Mouse (Mus musculus) MEL-GATA-1-ER (cell line): ENCODE measurements around the gene Gabpb2.
A peak's percentile ranks its signal among the peaks of the same experiment; 100 is the strongest.
"Not testable (repeated sequence)": the region's sequence is repeated elsewhere in the genome, so short reads cannot be mapped to it uniquely, and the experiment has no call there.

ENCODE experiments used
- DNase-seq: peaks from one replicate; pipeline ENCODE4 v3.0.0-alpha.2; 2012; ENCODE audit warnings: low read depth; ENCODE audit errors: extremely low read depth

The Gabpb2 gene

DNA sequence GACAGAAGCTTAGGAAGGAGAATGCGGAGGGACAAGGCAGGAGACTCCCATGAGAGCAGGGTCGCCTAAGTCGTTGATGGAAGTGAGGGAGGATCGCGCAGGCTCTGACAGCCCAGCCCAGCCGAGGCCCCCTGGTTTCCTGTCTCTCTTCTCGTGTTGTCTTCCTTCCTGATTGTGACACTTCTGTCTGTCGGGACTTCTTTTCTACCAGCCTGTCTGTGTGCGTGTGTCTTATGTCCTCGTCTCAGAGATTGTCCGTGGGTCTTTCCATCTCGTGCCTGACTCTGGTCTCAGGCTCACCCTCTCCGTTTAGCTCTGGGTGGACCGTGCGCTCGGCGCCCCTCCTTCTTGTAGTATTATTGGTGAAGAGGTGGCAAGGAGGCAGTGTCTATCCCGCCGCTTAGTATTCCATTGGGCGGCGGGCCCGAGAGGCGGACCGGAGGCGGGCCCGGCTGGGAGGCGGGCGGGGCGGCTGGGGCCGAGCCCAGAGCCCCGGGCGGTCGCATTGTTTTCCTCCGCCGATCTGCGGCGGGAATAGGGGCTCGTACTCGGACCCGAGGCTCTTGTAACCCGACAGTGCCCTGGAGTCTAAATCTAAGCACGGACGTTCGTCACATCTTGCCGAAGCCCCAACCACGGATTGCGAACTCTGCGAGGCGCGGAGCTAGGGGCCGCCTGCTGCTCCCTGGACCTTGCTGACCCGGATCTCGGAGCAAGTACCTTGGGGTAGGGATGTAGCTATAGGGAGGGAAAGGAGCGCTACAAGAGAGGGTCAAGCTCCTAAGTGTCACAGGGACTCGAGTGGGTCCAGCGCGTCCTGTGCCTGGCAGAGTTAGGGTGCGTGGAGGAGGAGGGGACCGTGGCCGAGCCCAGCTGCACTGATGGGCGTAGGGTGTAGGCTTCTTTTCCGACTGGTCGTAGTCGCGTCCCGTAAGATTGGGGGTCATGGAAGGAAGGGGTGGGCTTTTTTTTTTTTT is 57.4 kb downstream of the Gabpb2 start, which contains the start of gene Sema6c:
Gene Sema6c, plus strand, starts transcription at position 471 of the 977 bp plus-strand sequence.
- DNase-seq: peak; percentile 98

DNA sequence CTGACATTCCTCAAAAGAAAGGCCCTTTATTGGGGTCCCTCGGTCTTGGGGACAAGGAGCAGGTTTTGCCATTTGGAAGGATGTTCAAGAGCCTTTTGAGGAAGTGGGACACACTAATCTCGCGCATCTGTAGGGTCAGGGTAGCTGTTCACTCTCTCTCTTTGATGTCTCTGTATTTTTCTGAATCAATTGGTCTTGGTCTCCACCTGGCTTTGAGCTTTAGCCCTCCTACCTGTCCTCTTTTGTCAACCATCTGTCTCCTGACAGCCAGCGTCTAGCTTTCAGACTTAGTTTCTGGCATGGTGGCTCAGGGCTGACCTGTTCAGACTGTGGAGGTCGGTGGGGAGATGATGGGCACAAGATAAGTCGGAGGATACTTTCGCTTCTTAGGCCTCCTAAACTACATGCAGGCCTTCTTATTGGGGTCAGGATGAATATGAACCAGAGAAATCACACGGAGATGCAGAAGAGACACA is 58.2 kb downstream of the Gabpb2 start:
- DNase-seq: no peak

DNA sequence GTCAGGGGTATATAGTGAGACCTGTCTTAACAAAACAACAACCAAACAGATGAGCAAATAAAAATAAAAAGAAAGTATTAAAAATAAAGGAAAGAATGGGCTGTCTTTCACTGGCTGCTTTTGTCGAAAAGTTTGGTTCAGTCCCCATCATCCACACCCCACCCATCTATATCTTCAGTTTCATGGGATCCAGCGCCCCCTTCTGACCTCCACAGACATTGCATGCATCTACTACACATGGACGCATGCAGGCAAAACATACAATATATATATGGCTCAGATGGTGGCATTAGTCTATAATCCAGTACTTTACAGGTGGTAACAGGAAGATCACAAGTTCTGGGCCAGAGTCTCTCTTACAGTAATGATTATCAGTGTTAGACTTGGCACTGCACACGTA is 63.8 kb downstream of the Gabpb2 start:
- peak; percentile 83 for DNase-seq

DNA sequence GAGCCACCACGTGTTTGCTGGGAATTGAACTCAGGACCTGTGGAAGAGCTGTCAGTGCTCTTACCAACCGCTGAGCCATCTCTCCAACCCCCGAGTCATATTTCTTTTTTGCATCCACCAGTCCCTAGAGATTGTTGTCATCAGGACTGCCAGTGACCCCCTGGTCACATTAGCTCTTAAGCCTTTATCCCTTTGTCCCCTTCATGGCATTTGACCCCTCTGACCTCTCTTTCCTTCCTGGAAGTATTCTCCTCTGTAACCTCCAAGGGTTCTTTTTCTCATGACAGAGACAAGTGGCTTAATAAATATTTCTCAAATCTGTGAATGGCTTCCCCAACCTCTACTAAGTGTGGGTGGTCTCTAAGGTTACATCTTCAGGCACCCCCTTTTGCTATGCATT is 69.8 kb downstream of the Gabpb2 start:
- no peak for DNase-seq

DNA sequence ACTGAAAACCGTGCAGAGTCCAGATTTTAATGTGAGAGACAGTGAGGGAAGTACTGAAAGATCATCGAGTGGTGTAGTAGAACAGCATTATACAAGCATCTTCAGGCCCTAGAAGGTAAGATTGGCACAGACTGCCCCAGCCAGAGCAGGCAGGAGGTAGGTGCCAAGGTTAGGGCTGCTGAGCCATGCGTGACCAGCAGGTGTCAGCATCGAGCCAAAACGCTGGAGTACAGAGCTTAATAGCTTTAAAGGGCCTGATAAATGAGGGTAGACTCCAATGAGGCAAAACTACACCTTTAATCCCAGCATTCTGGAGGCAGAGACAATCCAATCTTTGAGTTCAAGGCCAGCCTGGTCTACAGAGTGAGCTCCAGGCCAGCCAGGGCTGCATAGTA is 75.1 kb downstream of the Gabpb2 start:
- peak; percentile 79 for DNase-seq

DNA sequence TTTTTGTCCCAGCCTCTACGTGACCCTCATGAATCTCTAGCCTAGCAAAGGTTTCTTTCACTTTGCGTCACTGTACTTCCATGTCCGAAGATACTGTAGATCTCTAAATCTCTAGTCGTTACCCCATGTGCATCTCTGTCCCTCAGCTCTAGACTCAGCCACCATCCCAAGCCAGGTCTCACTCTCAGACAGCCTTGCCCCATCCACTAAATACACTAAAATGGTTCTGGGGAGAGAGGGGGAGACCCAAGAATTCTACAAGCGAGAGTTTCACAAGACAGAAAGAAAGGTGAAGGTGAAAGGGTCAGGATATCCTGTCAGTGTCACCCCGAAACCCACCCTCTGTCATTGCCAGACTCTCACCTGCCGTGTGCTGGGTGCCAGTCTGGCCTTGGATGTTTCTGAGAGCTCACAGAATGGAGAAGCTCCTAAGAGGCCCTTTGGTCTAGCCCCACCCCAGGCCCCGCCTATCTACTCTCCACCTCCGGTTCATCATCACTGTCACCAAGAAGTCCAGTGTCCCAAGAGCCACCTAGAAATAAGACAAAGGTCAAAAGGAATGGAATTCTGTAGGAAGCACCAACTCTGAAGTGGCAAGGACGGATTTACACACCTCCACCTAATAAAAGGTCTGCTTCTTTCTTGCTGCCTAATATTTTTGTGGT is 75.6 kb downstream of the Gabpb2 start, which contains the start of gene Tnfaip8l2:
Gene Tnfaip8l2, minus strand, starts transcription at position 409 of the 665 bp plus-strand sequence.
- DNase-seq: peak; percentile 75

DNA sequence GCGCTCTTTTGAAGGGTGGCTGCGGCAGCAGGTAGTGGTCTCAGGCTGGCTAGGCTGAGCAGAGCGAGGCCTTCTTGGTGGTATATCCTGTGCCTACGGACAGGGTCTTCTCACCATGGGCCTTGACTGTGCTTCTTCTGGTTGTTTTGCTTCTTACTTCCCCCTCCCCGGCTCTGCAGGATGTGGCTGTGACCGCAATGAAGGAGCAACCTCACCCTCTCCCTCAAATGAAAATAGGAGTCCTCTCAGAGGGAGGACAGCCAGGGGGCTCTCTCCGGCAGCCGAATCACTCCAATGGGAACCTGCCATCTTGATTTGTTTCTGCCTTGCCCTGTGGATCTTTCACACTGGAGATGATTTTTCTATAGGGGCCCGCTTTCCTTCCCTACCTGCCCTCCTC is 76.2 kb downstream of the Gabpb2 start:
- DNase-seq: peak; percentile 70

DNA sequence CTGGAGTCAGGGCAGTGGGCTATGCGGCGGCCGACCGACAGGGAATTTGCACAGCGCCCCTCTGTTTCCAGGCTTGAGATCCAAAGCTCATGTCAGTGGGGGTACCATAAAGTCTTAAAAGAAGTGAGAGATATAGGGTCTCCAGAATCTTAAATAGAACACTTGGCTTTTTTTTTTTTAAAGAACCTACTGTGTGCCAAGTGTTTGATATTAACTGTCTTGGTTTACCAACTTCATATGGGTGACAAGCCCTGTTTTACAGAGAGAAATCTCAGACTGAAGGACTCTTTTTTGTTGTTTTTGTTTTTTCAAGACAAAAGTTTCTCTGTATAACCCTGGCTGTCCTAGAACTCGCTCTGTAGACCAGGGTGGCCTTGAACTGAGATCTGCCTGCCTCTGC is 76.9 kb downstream of the Gabpb2 start:
- DNase-seq: no peak

DNA sequence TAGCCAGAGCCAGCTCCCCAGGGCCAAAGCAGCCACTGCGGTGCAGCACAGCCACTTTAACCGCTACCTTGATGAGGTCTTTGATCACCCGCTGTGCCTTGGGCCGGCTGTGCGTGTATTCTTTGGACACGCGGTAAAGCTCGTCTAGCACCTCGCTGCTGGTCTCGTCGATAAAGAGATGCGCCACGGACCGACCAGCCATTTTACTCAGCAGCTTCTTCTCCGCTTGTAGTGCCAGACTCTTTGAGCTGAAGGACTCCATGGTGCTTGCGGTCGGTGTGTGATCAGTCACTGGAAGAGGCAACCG is 77.5 kb downstream of the Gabpb2 start:
- DNase-seq: no peak

DNA sequence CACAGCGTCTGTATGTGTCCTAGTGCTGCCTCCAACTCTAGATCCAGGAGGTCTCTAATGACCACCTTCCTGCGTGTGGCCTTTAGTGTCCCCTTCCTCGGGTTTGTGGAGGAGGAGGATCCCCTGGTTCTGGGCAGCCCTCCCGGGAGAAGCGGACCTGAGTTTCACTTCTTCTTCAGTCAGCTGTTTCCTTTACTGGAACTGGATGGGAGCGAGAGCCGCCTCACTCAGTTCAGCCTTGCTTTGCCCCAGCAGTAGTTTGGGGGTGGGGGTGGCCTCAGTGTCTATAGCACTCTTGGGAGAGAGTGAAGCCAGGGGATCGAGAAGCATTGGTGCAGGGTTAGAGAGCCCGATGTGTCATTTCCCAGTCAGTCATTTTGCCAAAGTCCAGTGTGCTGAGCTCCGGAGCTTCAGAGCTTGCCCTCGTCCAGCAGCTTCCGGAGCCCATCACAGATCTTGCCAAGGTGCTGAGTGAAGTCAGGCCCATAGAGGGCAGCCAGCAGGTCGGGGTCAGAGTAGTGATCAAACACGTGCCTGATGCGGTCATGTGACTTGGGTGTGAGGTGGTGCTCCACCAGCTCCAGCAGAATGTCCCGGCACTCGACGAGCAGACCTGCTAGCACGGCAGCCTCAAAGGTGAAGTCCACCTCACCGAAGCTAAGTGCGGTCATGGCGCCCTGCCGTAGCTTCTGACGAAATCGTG is 78.0 kb downstream of the Gabpb2 start:
- DNase-seq: no peak

DNA sequence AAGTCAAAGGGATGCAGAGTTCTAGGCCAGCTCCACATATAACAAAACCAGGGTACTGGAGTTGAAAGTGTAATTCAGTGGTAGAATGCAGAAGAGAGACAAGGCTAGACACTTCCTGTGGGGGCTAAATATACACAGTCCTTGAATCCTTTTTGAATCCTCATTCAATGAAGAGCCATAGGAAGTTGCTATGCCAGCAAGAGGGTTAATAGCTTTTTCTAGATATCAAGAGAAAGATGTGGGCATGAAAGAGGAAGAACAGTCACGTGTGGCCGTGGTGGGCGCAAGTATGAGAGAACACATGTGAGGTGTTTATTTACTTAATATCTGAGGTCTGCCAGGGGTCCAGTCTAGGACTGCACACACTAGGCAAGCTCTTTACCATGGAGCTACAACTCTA is 81.4 kb downstream of the Gabpb2 start:
- no peak for DNase-seq

DNA sequence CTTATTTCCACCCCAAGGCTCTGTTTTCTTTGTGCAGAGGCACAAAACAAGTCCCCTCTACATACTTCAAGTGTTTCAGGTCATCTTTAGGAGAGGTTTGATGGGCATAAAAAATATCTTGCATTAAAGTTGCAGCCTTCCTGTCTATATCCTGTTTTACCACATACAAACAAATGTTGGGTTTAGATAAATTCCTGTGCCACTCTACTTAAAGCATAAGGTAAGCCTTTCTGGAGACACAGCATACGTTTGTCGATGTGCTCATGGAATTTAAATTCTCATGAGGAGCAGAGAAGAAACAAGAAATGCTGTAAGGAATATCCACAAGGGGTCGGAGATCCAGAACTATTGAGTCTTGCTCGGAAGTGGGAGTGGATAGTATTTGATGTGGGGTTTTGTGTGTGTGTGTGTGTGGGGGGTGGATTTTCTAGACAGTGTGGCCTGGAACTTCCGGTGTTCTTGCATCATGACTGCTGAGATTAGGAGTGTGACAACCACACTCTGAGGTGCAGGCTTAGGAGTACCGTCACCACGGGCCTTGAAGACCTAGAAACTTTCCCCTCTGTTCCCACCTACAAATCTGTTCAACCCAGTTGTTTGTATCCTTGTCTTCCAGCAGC is 82.2 kb downstream of the Gabpb2 start:
- peak; percentile 82 for DNase-seq

DNA sequence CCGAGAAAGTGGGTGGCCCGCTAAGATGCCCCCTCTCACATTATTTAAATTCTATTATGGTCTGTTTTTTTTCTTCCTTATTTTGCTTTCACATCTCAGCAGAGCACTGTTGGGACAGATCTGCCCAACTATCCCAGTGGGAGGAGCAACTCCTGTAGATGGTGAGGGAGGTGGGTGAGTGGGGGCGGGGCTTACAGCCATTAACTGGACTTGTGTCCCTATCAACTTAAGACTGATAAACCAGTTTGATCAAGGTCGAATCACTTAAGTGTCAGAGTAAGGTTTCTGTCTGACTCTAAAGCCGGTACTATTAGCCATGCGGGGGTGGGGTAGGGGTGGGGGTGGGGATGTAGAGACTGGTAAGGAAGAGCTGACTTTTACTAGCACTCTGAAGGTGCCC is 82.7 kb downstream of the Gabpb2 start:
- peak; percentile 85 for DNase-seq

DNA sequence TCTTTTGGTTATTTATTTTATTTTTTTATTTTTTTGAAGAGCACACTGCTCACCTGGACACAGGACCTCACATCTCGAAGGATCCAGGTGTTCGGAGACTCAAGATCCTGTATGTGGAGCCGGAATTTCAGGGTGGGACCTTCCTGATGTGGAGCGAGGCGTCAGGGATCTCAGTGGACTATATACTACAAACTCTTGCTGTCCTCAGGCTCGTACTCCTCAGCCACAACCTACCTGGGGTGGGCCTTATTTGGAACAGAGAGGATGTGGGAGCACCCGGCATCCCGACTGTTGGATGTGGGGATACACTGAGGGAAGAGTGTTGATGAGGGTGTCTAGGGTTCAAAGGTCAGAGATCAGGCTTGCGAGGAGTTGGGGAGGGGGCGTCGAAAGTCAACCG is 83.6 kb downstream of the Gabpb2 start:
- DNase-seq: not testable (repeated sequence)

DNA sequence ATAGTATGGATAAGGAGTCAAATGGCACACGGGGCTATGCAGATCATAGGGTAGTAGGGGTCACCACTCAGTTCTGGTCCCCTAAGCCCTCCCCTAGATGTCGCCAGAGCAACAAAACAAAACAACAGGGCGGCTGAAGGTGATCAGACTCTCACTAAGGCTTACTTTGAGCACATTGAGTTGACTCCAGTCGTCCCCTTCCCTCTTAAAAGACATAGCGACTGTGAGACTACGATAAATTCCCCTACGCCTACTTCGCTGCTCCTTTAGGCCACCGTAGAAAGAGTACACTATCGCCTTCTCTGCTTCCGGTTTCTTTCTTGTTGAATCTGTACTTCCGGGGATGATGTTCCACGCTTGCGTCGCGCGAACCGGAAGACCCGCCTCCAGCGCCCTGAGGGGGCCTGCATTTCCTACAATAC is 84.0 kb downstream of the Gabpb2 start, which contains the start of the genes Scnm1 and Lysmd1:
Gene Scnm1, minus strand, starts transcription at position 332 of the 422 bp plus-strand sequence.
Gene Lysmd1, plus strand, starts transcription at position 409 of the 422 bp plus-strand sequence.
- peak; percentile 100 for DNase-seq

DNA sequence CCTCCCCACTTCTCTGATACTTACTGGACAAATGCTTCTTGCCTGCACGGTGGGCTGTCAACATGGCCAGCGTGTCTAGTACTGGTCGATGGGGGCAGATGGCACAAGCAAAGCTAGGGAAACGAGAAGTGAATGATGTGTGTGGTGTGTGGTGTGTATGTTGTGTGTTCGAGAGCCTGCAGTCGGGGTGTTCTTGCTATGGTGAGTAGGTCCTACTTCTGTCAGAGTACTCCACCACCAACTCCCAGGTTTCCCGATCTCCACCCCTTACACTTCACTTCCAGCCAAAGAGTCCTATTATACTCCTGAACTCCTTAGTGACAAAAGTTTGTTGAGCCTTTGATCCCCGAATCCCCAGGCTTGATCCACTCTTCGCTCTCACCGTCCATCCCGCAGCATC is 84.5 kb downstream of the Gabpb2 start:
- no peak for DNase-seq

DNA sequence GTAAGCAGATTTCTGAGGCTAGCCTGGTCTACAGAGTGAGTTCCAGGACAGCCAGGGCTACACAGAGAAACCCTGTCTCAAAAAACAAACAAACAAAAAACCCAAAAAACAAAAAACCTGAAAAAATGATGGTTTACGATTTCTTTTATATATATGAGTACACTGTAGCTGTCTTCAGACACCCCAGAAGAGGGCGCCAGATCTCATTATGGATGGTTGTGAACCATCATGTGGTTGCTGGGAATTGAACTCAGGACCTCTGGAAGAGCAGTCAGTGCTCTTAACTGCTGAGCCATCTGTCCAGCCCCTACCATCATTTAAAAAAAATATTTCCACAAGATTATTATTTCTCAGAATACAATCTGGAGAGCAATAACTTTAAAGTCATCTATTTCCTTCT is 85.3 kb downstream of the Gabpb2 start:
- not testable (repeated sequence) for DNase-seq
